Mouse (Mus musculus) liver, embryonic 14.5 days (tissue): ENCODE results near the gene Fam32a. TPM values are rescaled to one million over a fixed set of nuclear protein-coding genes. Genes with fewer than 3 reads are reported as not detected.
A peak's percentile ranks its signal among the peaks of the same experiment; 100 is the strongest.

Experiments used
- ATAC-seq: fragments of 200-750 bp; cut with Nextera tagmentation; 2 replicates; pipeline ENCODE4 v1.8.0; 2017; ENCODE audit warnings: moderate number of reproducible peaks, mild to moderate bottlenecking, moderate library complexity; ENCODE audit not compliant: insufficient read depth
- DNase-seq, 3 experiments: peaks; one replicate each; pipeline ENCODE4 v3.0.0-alpha.2; 2012 to 2013; ENCODE audit warnings: low read depth in 3 of 3, low spot score in 3 of 3
- H3K27ac ChIP-seq: fragments of 300-500 bp; sonication (generic); 2 replicates; pipeline ENCODE4 v1.5.1; 2014; ENCODE audit warnings: moderate library complexity, mild to moderate bottlenecking, control low read depth, inconsistent platforms
- H3K27me3 ChIP-seq: fragments of 300-500 bp; sonication (generic); 2 replicates; pipeline ENCODE4 v1.6.1; 2014; ENCODE audit warnings: mild to moderate bottlenecking, low read length, moderate library complexity; ENCODE audit not compliant: control insufficient read depth, insufficient read depth
- H3K36me3 ChIP-seq: fragments of 300-500 bp; sonication (generic); replicated peaks from 2 replicates; pipeline ENCODE4 v1.6.1; 2014; ENCODE audit warnings: low read depth; ENCODE audit not compliant: control insufficient read depth, insufficient read depth
- H3K4me1 ChIP-seq, 2 experiments: fragments of 200-500 bp in 1 of 2; fragments of 300-500 bp in 1 of 2; sonication (generic) in 1 of 2; replicated peaks; 2 replicates each; pipeline ENCODE4 v1.6.1; 2012 to 2014; ENCODE audit warnings: antibody characterized with exemption in 1 of 2, inconsistent platforms in 1 of 2, low read length in 1 of 2; ENCODE audit not compliant: control insufficient read depth in 2 of 2, insufficient read depth in 2 of 2
- H3K4me2 ChIP-seq: fragments of 300-500 bp; sonication (generic); 2 replicates; pipeline ENCODE4 v1.6.1; 2014; ENCODE audit warnings: low read depth, mild to moderate bottlenecking, control low read depth, moderate library complexity
- H3K4me3 ChIP-seq, 2 experiments: fragments of 200-500 bp in 1 of 2; fragments of 300-500 bp in 1 of 2; sonication (generic) in 1 of 2; 2 replicates each; pipeline ENCODE4 v1.5.1; 2012 to 2014; ENCODE audit warnings: low read depth in 2 of 2, low read length in 2 of 2, mild to moderate bottlenecking in 2 of 2, control low read depth in 1 of 2, inconsistent platforms in 1 of 2, moderate library complexity in 1 of 2; ENCODE audit not compliant: insufficient read depth in 1 of 2
- H3K9ac ChIP-seq: fragments of 300-500 bp; sonication (generic); replicated peaks from 2 replicates; pipeline ENCODE4 v1.6.1; 2014; ENCODE audit warnings: mild to moderate bottlenecking, control low read depth, moderate library complexity
- H3K9me3 ChIP-seq: fragments of 300-500 bp; sonication (generic); 2 replicates; pipeline ENCODE4 v1.6.1; 2016; ENCODE audit warnings: low read length, mixed read lengths; ENCODE audit not compliant: control insufficient read depth
- CTCF ChIP-seq: IDR thresholded peaks from 2 replicates; pipeline ENCODE4 v1.5.1; 2016; ENCODE audit warnings: antibody characterized with exemption, low read depth, control low read depth
- EP300 ChIP-seq: IDR thresholded peaks from 2 replicates; pipeline ENCODE4 v1.6.1; 2016; ENCODE audit warnings: antibody characterized with exemption, low read depth
- WGBS: fragments of 180-500 bp; shearing (Covaris S2); extraction: QIAGEN DNeasy Blood & Tissue Kit; methylation state at CpG from one replicate; pipeline ENCODE4 v1.1.7; 2014; ENCODE audit not compliant: insufficient replicate concordance; 5-methylcytosine and 5-hydroxymethylcytosine counted together
- polyA plus RNA-seq, 2 experiments: library from polyadenylated mRNA; depleted of rRNA in 1 of 2; stranded (reverse) in 1 of 2; unstranded in 1 of 2; fragments of >200 nt; fragmentation: Nextera tagmentation in 1 of 2; extraction: Ambion mirVana in 1 of 2; gene quantifications; 2 replicates each; pipeline versions ENCODE4 v1.2.1 to v1.2.3; 2012 to 2014

Fam32a gene
- polyA plus RNA-seq, 2 experiments: 28.2 to 34.3 TPM

DNA sequence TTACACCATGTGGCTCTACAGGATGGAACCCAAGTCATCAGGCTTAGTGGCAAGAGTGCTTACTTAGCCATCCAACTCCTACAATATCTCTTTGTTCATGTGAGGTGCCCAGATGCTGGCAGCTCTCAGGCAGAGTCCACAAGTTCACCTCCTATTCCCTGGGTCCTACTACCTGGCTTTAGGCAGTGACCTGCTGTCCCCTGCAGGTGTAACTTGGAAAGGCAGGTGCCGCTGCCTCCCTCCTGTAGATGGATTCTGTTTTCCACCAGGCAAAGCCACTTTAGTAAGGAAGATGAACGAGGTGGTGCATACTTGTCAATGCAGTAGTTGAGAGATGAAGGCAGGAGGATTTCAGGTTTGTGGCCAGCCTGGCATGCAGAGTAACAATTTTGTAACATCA is 4.5 kb upstream of the Fam32a start:
- no peak overlapping the region for H3K4me3 ChIP-seq
- H3K4me1 ChIP-seq: peaks cover under 1 to 2% of the 10 kb centered on the region in 2 experiments; a peak in 3 of 4 replicates
- no peaks in the 10 kb centered on the region for H3K9me3 ChIP-seq
- H3K9ac ChIP-seq: no peak overlapping the region
- no peak for DNase-seq
- H3K4me2 ChIP-seq: no peak overlapping the region
- TF ChIP-seq EP300 (no peak), CTCF (peak; percentile 75)
- H3K36me3 ChIP-seq: no peaks in the 10 kb centered on the region
- no peak for ATAC-seq
- 44% methylated on average over 2 of the region's 2 CpGs for WGBS
- H3K27me3 ChIP-seq: no peaks in the 10 kb centered on the region
- no peak overlapping the region for H3K27ac ChIP-seq

- H3K4me3 ChIP-seq: no peak overlapping the region
- H3K9ac ChIP-seq: no peak overlapping the region
- H3K27me3 ChIP-seq: no peaks in the 10 kb centered on the region
- H3K27ac ChIP-seq: no peak overlapping the region
- 17% methylated on average over 1 of the region's 1 CpGs for WGBS
- TF ChIP-seq CTCF: no peak
- no peak for TF ChIP-seq EP300
- DNase-seq (no peak), ATAC-seq (no peak)
- H3K4me1 ChIP-seq: peaks cover 2 to 6% of the 10 kb centered on the region in 2 experiments; a peak in 3 of 4 replicates
- H3K4me2 ChIP-seq: no peak overlapping the region
- no peaks in the 10 kb centered on the region for H3K36me3 ChIP-seq
- no peaks in the 10 kb centered on the region for H3K9me3 ChIP-seq
Observed at GRCm38 (mm10) chr8:72215871-72216270, 3.7 kb upstream of the Fam32a start.

DNA sequence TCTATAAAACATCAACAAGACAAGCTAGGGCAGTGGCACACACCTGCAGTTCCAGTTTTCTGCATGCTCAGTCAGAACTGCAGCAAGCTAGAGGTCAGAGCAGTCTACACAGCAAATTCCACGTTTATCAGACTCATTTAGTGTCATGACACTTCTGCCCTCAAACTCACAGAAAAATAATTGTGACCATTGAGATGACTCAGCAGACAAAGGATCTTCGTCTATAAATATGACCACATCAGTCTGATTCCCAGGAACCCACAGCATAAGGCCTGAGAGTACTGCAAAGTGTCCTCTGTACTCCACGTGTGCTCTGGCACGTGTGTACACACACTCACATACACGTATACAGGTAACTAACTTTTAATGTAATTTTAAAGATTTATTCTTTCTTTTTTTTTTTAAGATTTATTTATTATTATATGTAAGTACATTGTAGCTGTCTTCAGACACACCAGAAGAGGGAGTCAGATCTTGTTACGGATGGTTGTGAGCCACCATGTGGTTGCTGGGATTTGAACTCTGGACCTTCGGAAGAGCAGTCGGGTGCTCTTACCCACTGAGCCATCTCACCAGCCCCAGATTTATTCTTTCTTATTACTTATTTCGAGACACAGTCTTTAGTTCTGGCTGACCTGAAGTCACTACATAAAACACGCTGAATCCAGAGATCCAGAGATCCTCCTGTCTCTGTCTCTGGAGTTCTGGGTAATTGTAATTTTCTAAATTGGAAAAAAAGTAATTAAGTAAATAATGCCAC is 569 bp upstream of the Fam32a start:
- ATAC-seq: no peak; the same call in 1 of the 2 replicates
- TF ChIP-seq EP300 (no peak), CTCF (no peak)
- DNase-seq: no peak
- Histone ChIP-seq H3K27me3 (no peaks in the 10 kb centered on the region), H3K27ac (no peak overlapping the region), H3K4me1 (peaks cover 2 to 9% of the 10 kb centered on the region in 2 experiments; a peak in 3 of 4 replicates), H3K4me3 (peak overlapping the region; percentile 78 to 97), H3K4me2 (peak overlapping the region; percentile 87), H3K36me3 (peaks cover 25% of the 10 kb centered on the region), H3K9ac (no peak overlapping the region), H3K9me3 (no peaks in the 10 kb centered on the region)
- 60% methylated on average over 9 of the region's 10 CpGs for whole genome bisulfite sequencing

DNA sequence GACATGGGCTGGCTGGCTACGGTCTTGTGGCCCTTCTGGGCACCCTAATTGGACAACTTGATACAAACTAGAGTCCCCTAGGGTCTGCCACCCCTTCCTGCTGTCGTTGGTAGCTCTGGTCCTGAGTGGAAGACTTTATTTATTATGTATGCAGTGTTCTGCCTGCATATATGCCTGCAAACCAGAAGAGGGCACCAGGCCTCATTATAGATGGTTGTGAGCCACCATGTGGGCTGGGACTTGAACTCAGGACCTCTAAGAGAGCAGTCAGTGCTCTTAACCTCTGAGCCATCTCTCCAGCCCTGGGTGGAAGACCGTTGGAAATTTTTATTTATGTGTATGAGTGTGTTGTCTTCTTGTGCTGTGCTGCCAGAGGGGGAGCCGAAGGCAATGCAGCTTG is 1.2 kb downstream of the Fam32a start:
- Histone ChIP-seq H3K9me3 (no peaks in the 10 kb centered on the region), H3K4me1 (peaks cover 2 to 9% of the 10 kb centered on the region in 2 experiments; a peak in 3 of 4 replicates), H3K4me3 (peak overlapping the region; percentile 78 to 97), H3K4me2 (peak overlapping the region; percentile 87), H3K27me3 (no peaks in the 10 kb centered on the region), H3K36me3 (peaks cover 25% of the 10 kb centered on the region), H3K9ac (peak overlapping the region; percentile 74), H3K27ac (no peak overlapping the region)
- ATAC-seq: no peak
- no peak for DNase-seq
- TF ChIP-seq CTCF (peak; percentile 68), EP300 (no peak)
- 66% methylated on average over 4 of the region's 4 CpGs for WGBS

DNA sequence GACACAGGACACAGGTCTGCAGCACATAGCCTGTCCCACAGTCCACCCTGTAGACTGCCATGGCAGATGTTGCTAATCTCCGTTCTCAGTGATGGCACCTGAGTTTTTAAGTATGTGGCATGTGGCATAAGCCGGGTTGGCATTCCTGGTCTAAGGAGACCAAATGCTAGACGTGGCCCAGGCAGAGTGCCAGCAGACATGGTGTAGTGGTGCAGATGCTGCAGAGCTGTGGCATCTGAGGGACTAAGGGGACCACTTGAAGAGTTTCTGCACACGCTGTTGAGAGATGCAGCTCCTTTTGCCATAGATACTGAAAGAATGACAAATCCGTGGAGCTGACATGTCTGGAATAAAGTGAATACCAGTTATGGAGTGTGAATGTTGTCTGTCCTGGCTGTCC is 3.1 kb downstream of the Fam32a start:
- no peak overlapping the region for H3K27ac ChIP-seq
- no peak overlapping the region for H3K4me2 ChIP-seq
- H3K9me3 ChIP-seq: no peaks in the 10 kb centered on the region
- H3K4me1 ChIP-seq: peaks cover 2 to 7% of the 10 kb centered on the region in 2 experiments; a peak in 2 of 4 replicates
- 79% methylated on average over 5 of the region's 5 CpGs for WGBS
- peaks cover 25% of the 10 kb centered on the region for H3K36me3 ChIP-seq
- ATAC-seq: no peak
- no peaks in the 10 kb centered on the region for H3K27me3 ChIP-seq
- H3K4me3 ChIP-seq: no peak overlapping the region
- no peak overlapping the region for H3K9ac ChIP-seq
- TF ChIP-seq CTCF: no peak
- TF ChIP-seq EP300: no peak
- DNase-seq: no peak
